Mouse (Mus musculus) urinary bladder, adult 18-20 months (tissue): ENCODE measurements at regions not wholly inside any gene's neighbourhood (a gene's known extent, or its start where the extent isn't known, plus 50 kb on each side); places are given as distances from the start of the nearest gene placed in this dataset.

ENCODE experiments used
- DNase-seq, 2 experiments: peaks; one replicate each; pipeline ENCODE4 v3.0.0; 2022; ENCODE audit warnings: low spot score in 2 of 2, mixed read lengths in 2 of 2

DNA sequence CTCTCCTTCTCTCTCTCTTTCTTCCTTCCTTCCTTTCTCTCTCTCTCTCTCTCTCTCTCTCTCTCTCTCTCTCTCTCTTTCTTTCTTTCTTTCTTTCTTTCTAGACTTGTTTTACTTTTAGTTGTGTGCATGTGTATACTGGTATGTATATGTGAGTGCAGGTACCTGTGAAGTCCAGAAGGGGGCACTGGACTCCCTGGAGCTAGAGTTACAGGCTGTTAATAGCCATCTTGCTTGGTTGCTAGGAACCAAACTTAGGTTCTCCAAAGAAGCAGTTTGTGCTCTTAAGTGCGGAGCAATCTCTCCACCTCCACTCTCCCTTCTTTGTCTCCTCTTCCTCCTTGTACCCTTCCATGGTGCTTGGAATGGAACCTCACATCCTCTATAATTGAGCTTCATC, 77.2 kb downstream of the Gm10604 start:
- no peak for DNase-seq

DNA sequence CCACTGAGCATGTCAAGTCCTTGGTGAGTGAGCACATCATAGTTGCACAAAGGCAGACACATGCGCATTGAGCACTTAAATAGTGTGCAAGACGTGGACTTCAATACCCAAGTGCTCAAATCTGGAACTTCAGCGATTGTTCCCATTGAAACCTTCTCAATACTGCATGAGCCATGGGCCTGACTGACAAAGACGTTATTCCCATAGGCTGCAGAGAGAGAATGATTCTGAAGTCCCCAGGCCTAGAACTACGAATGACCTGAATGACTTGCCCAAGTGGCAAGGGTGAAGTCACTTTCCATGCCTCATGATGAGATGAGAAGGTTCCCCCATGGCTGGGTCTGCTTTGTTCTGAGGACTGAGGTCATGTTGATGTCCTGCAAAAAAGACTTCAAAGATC, 77.7 kb downstream of the Gm10604 start:
- DNase-seq: no peak

DNA sequence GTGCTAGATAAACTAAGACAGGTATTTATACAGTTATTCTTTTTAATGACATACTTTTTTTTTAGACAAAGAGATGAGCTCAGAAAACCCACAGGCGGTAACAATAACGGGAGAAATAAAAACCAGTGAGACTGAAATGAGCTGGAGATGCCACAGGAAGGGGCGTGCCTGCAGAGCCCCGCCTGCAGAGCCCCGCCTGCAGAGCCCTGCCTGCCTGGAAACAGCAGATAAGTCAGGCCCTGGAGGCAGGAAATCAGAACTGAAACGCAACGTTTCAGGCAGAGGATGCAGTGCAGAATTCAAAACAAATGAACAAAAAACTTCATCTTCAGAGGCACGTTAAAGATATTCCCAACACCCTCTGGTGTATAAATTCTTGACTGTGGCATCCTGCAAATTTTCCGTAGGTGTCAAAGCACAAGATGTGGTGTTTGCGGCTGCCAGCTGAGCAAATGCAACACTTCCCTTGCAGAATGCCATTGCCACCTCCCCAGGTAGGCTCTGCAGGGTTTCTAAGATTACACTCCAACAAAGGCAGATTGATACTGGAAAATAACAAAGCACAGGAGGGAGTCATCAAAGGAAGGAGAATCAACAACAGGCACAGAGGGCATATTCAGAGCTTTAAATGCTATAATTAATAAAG, 81.0 kb downstream of the Gm10604 start:
- no peak for DNase-seq

DNA sequence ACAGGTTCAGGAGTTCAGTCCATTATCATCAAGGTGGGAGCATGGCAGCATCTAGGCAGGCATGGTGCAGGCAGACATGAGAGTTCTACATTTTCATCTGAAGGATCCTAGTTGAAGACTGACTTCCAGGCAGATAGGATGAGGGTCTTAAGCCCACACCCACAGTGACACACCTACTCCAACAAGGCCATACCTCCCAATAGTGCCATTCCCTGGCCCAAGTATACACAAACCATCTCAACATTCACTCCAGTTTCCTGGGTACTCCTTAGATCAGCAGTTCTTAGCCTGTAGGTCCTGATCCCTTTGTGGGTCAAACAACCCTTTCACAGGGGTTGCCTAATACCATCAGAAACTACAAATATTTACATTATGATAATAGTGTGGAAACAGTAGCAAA, 83.8 kb downstream of the Gm10604 start:
- no peak for DNase-seq

DNA sequence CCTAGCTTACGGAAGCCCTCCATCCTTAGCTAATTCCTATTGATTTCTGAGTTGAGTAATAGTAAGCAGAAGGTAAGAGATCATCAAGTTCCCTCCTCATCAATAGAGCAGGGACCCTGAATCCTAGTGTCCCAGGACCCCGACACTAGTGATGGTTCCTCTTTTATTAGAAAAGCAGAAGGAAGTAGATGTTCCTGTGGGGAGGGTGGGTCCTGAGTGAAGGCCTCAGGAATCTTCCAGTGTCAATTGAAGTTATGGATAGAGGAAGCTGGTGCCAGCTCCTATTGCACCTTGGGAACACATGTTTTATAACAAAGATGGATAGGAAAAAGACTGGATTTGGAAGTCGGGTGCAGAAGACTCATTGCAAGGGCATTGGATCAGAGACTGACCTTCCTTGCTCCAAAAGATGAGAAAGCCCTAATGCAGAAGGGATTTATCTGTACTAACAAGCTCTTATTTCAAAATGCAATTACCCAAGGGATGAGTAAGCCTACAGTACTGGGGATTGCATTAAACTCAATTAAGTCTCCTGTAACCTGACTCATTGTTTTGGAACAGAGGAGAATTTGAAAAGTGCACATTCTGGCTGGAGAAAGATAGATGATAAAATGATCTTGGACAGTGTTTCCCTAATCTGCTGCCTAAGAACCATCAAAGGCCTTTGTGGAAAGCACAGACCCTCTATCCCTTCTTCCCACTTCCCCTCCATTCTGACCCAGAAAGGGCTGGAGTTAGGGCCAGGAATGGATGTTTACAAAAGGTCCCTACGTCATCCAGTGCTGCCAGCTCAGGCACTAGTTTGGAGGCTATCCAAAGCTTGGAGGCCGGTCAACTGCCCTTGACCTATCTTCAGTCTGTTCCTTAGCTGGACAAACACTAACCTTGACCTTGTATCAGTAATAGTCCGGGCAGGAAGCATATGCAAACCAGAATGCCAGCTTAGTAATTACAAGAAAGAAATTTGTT, 84.9 kb downstream of the Gm10604 start:
- peak in 1 of 2 experiments; percentile 25 for DNase-seq

DNA sequence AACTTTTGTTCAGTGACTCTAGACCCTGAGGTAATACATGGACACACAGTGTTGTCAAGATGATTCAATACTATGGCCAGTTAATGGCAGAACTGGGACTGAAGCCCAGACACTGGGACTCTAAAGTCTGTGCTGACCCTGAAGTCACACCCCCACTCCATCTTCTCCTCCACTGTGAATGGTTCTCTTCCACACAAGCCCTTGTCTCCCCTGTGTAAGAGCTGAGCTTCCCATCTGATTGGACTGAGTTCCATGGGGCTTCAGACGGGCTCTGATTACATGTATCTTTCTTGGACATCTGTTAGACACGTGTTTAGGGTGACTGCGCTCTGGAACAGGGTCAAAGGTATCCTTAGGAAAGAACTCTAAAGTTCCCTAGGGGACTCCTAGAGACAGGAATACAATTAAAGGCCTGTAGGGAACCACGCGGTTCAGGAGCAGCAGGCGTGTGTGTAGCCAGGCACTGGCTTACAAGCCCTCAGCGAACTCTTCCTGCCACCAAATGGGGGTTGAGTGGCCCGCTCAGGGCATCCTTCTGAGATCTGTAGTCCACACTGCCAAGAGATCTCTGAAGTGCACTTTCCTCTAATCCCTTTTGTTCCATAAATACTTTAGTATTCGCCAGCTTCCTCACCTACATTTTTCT, 87.4 kb downstream of the Gm10604 start:
- DNase-seq: no peak

DNA sequence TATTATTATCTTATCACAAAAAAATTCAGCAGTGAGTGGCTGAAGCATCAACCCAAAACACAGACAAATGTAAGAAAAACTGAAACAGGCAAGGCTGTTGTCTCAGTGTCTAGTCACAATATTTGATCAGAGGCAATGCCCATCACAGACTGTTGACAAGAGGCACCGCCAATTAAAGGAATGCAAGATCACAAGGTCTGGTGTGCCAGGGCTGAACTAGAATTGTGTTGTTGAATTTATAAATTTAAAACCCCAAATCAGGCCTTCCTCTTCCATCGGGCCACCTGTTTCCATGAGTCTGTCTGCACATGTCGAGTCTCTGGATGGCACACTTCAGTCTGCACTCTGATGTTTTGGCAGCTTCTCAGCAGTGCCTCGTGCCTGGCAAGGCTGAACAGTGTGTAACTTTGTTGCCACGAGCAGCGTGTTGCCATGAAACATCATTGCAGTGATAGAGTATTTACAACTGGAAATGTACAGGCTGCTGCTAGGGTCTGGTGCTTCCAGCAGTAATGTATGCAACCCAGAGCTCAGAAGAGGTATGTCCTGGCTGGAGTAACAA, 91.9 kb downstream of the Gm10604 start:
- DNase-seq: no peak

DNA sequence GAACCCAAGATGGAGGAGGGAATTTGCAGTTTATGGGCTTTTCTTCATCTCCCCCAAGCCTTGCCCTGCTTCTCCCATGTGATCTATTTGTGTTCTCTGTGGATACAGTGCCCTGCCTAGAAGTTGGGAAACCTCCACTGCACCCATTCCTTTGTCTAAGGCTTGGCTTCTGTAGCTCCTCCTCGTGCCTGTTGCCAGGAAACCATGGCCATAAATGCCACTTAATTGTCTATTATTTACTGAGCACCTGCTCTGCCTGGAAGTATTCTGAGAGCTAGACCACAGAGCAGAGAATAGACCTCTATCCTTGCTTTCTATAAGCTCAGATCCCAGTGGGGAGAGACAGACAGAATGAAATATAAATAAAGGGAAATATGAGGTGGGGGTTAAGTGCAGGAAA, 93.7 kb downstream of the Gm10604 start:
- no peak for DNase-seq

DNA sequence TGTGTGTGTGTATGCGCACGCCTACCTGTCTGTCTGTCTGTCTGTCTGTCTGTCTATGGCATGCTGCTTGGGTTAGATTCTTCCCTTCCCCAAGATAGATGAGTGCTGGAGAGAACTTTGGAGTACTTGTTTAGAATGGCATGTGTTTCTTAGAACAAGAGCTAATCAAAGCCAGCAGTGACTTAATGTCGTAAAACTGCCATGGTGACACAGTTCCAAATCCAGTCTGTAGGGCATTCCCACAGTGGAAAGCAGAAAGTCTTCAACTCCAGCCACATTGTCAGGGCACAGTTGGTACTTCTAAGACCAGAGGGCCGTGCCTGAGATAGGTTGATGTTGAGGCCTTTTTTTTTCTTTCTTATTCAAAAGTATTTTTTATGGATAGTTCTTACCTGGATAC, 95.6 kb downstream of the Gm10604 start:
- no peak for DNase-seq

DNA sequence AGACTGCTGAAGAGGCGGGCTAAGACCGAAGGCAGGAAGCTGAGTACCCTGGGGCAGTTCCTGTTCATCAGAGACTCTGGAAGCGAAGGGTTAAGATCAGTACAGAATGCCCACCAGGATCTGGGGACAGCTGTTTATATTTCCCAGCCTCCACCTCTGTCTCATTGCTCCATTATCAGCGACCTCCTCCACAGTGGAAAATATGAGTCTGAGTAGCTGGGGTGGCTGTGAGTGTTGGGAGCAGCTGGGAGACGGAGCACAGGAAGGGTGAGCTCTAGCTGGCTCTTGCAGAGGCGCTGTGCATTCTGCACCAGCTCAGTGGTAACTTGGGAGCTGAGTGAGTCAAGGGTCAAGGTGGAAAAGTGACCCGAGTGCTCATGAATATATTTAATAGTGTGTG, 96.2 kb downstream of the Gm10604 start:
- no peak for DNase-seq

DNA sequence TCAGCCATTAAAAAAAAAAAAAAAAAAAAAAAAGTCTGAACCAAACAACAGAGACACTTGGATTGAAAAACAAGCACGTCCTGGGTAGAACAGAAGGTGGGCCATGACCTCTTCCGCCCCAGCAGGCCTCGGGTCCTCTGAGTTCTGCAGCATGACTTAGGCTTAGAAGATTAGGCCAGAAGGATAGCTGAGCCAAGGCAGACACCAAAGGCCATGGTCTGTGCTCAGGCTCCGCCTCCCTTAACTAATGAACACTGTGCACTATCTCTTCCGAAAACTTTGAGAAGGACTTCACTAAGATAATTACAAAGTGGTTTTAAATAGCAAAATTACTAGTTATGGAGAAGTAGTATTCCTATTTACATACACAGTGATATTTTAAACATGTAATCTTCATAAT, 97.8 kb downstream of the Gm10604 start:
- no peak for DNase-seq

DNA sequence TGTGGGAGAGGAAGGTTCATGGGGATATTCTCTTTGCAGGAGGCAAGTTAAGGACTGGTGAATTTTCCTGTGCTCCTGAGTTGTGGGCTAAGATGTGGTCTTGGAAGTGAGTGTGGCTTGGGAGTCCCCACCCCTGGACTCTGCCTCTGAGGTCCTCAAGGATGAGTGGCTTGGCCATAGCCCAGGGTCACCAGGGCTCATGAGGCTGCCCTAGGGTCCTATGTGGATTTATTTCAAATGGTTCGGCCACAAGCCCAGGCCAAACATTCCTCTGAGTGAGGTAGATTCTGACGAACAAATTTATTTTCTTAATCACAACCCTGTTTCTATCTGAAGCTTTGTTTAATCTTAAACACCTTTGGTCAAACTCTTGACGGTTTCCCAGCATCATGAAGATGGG, 98.4 kb downstream of the Gm10604 start:
- no peak for DNase-seq

DNA sequence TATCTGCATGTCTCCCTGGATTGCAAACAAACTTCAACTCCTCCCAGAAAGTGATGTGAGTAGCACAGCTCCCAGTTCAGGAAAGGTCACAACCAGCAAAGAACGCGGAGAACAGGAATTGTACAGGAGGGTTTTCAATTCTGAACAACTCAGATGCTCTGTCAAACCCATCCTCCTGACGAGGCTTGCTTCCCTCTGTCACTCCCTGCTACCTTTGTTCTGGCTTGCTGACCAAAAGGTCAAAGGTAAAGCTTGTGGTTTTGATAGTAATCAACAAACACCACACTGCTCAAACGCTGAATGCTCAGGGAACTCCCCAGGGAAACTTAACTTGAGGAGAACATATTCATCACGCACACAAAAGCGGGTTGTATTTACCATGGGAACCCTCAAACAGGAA, 102.4 kb downstream of the Gm10604 start:
- peak in 1 of 2 experiments; percentile 19 for DNase-seq

DNA sequence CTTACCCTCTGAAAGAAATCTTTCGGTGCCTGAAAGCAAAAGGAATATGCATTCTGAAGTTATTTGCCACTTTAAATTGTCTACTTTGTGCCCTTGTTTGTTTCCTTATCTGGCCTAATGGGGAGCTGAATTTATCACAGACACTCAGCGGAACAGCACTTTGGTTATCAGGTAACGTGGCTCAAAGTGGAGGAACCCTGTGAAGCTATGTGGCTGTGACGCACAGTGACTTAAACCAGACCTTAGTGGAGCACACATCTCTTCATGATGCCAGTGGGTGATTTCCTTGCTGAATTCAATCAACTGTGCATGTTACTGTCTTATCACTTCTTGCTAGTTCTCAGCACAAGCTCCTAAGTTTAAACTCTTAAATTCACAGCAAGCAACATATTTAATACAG, 103.1 kb downstream of the Gm10604 start:
- DNase-seq: no peak

DNA sequence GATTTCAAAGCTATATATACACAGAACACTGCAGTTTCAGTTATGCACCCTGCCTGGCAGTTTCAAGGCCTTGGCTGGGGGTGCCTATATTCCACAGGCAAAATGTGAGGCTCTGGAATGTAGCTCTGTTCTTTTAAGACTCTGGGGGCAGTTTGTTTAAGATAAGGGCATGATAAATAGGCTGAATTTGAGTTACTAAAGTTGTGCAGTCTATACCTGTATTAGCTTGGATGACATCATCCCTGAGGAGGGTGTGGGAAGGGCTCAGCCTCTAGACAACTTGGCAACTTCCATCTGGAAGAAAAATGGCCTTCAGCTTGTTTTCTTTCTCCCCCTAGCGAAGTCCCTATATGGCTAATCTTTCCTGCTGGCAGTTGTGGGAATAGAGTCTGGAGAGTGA, 105.1 kb downstream of the Gm10604 start:
- no peak for DNase-seq

DNA sequence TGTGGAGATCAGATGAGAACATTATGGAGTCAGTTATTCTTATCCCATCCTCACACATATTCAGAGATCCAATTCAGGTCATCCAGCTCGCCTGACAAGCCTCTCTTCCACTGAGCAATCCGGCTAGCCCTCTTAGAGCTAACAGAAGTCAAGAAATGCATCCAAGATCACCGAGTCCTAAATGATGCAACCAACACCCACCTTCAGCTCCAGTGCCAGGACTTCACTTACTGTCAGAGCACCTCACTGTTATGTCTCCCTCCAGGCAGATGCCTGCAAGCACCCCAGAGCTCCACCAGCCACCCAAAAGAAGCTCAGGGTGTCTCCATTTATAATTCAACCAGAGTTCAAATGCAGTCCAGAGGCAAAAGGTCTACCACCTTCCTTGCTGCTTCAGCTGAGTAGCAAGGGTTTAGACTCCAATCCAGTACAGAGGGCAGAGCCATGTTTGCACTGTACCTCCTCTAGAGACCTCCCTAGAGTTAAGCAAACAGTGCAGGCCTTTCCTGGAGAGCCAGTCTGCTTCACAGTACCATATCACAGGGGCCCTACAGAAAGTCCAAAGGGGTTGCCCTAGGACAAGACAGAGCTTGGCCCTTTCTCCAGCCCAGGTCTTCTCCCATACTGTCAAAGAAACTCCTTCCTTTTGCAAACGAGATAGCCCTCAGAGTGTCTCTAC, 106.3 kb downstream of the Gm10604 start:
- no peak for DNase-seq

DNA sequence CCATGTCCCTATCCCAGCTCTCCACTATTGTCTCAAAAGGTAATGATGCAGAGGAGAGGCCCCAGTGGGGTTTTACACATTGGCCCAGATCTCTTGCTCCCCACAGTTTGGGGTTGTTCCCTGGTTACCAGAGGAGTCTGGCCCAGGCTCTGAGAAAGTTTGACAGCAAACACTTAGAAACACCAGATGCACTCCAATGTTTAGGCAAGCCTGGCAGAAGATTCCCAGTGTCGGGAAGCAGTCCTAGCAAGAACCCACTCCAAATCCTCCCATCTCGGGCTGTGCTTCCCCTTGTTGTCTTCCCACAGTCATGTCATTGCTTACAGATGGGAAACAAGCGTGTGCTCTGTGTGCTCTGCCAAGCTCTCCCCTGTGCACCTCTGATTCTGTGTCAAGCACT, 109.0 kb downstream of the Gm10604 start:
- no peak for DNase-seq

DNA sequence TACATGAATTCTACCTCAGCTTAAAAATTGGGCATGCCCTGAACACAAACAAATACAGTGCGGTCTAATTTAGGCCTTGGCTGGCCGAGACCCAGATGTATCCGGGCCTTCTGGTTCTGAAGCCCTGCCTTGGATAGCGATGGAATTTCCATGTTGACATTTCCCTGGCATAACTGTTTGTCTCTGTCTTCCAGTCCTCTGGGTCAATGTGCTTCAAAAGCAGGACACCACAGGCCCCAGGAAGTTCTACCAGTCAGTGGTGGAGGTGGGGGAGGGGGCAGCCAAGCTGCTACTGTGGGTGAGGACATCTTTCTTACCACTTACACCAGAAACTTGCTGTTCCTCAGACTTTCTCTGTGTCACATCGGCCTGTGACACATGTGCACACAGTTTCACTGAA, 111.3 kb downstream of the Gm10604 start:
- no peak for DNase-seq

DNA sequence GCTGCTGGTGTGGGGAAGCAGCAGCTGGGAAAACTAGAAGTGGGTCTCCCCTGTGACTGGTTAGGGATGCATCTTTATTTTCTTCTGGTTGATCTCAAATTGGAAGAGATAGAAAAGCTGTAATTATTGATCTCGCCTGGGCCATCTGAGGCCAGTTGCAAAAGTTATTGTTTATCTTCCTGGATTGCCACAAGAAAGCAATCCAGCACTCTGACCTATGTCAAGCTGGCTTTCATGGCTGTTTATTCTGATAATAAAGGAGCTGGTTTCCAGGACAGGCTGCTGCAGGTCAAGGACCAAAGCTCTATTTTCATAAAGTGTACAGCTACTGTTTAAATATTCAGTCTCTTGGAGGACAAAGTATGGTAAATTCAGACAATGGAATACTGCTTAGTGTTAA, 112.5 kb downstream of the Gm10604 start:
- no peak for DNase-seq
